Mouse (Mus musculus) layer of hippocampus, adult 2 months (tissue): ENCODE measurements around the gene Mettl16. TPM values are rescaled to one million over a fixed set of nuclear protein-coding genes. Genes with fewer than 3 reads are reported as not detected.
A peak's percentile ranks its signal among the peaks of the same experiment; 100 is the strongest.

Experiments
- DNase-seq, 2 experiments: peaks; one replicate each; pipeline ENCODE4 v3.0.0; 2022; ENCODE audit warnings: low spot score in 2 of 2
- H3K27ac ChIP-seq: fragments of 200-600 bp; 2 replicates; pipeline ENCODE4 v1.8.1; 2022
- H3K4me3 ChIP-seq: fragments of 200-600 bp; 2 replicates; pipeline ENCODE4 v1.8.1; 2022; ENCODE audit warnings: mild to moderate bottlenecking
- CTCF ChIP-seq: fragments of 200-600 bp; conservative IDR thresholded peaks from 2 replicates; pipeline ENCODE4 v1.8.1; 2022; ENCODE audit warnings: antibody characterized with exemption, mild to moderate bottlenecking, moderate library complexity
- microRNA-seq, 2 experiments: library from miRNA; unstranded; fragments of <30 nt; microRNA quantifications; one replicate each; pipeline ENCODE4 v1.2.0; 2021
- total RNA-seq, 2 experiments: library from RNA; stranded (reverse); gene quantifications; 2 replicates each; pipeline ENCODE4 v1.2.3; 2021

Mettl16 gene
- total RNA-seq, 2 experiments from 2014 or later = 31.2 to 31.3 TPM

- H3K4me3 ChIP-seq = no peak overlapping the region
- TF ChIP-seq CTCF = peak; percentile 67
- peak; percentile 62 to 75 for DNase-seq
- peak overlapping the region; percentile 83 for H3K27ac ChIP-seq
Observed at GRCm38 (mm10) chr11:74870991-74871622, 100.5 kb downstream of the Mettl16 start.

GRCm38 (mm10) chr11:74874630-74875029 is 104.0 kb downstream of the Mettl16 start:
- no peak overlapping the region for H3K4me3 ChIP-seq
- TF ChIP-seq CTCF = no peak
- peak; percentile 51 to 58 for DNase-seq
- H3K27ac ChIP-seq = peak overlapping the region; percentile 90

- H3K27ac ChIP-seq = peak overlapping the region; percentile 90
- TF ChIP-seq CTCF = no peak
- peak; percentile 66 to 82 for DNase-seq
- H3K4me3 ChIP-seq = peak overlapping the region; percentile 45
Observed at GRCm38 (mm10) chr11:74876801-74877200, 106.2 kb downstream of the Mettl16 start.

Small RNAs within 50 kb of the gene (microRNA-seq; reads per million reads assigned to microRNA genes)
- gene Mir6926 = 3.3 to 4.5 reads per million in 2 experiments

Other genes with a start within 250 kb of the Mettl16 start
- gene Rap1gap2, start 159.9 kb upstream of the Mettl16 start, total RNA-seq = 100 to 1,000 TPM; 129 to 135 TPM
- gene Ccdc92b, start 151.2 kb upstream of the Mettl16 start, total RNA-seq = 10 to 100 TPM; 21.5 to 23.9 TPM
- gene Cluh, start 121.3 kb upstream of the Mettl16 start, total RNA-seq = 10 to 100 TPM; 71.2 to 74.0 TPM
- 100 to 1,000 TPM; 360 to 384 TPM for gene Pafah1b1, start 46.2 kb upstream of the Mettl16 start, total RNA-seq
- gene Mnt, start 60.1 kb downstream of the Mettl16 start, total RNA-seq = 10 to 100 TPM; 31.3 to 32.8 TPM
- 10 to 100 TPM; 91.7 to 99.3 TPM for gene Sgsm2, start 126.2 kb downstream of the Mettl16 start, total RNA-seq
- 10 to 100 TPM; 32.0 to 36.8 TPM for gene Tsr1, start 127.2 kb downstream of the Mettl16 start, total RNA-seq
- 10 to 100 TPM; 31.9 to 34.7 TPM for gene Smg6, start 155.0 kb downstream of the Mettl16 start, total RNA-seq
- 10 to 100 TPM; 85.2 to 96.3 TPM for gene Srr, start 155.1 kb downstream of the Mettl16 start, total RNA-seq